Mouse (Mus musculus) activated CD4-positive, CD25-positive, alpha-beta regulatory T cell, adult 4 months (primary cell): ENCODE data around the gene Vars2. TPM values are rescaled to one million over a fixed set of nuclear protein-coding genes. Genes with fewer than 3 reads are reported as not detected.

ENCODE experiments used
- ATAC-seq: one replicate; pipeline ENCODE4 v1.8.0; 2017
- polyA plus RNA-seq, 2 experiments: library from polyadenylated mRNA; unstranded; fragments of 100-300 nt; shearing (Covaris generic); gene quantifications; one replicate each; pipeline ENCODE4 v1.2.1; 2017

The Vars2 gene
- polyA plus RNA-seq, 2 experiments from 2014 or later, result 9.3 to 11.8 TPM

DNA sequence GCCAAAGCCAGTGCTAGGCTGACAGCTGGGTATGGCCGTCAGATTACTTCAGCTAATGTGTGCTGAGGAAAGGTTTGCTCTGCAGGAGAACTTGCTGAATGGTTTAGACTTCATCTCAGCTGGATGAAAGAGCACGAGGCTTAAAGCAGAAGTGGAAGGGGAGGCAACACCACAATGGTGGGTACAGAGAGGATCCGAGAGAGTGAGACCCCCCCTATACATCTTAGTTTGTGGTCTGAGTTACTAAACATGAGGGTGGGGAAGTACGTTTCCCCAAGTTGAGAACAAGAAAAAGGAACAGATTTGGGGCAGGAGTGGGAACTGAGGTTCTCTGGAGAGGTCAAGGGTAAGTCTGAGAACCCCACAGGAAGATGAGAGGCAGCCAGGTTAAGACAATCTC, 25.0 kb upstream of the Vars2 start:
- no peak for ATAC-seq

DNA sequence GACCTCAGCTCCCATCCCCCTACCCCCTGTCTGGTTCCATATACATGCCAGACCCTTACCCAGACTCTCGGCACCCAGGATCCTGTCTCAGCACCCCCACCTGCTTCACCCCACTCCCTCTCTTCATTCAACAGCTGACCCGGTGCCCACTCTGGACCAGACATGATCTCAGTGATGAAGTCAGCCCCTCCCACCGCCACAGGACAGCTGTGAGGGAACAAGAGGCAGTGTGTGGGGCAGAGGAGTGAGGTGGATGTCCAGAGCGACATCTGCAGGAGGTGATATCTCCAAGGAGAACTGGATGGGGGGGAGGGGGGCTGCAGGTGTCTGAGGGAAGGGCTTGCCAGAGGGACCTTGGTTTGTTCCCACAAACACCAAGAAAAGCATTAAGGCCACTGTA, 24.4 kb upstream of the Vars2 start:
- no peak for ATAC-seq

DNA sequence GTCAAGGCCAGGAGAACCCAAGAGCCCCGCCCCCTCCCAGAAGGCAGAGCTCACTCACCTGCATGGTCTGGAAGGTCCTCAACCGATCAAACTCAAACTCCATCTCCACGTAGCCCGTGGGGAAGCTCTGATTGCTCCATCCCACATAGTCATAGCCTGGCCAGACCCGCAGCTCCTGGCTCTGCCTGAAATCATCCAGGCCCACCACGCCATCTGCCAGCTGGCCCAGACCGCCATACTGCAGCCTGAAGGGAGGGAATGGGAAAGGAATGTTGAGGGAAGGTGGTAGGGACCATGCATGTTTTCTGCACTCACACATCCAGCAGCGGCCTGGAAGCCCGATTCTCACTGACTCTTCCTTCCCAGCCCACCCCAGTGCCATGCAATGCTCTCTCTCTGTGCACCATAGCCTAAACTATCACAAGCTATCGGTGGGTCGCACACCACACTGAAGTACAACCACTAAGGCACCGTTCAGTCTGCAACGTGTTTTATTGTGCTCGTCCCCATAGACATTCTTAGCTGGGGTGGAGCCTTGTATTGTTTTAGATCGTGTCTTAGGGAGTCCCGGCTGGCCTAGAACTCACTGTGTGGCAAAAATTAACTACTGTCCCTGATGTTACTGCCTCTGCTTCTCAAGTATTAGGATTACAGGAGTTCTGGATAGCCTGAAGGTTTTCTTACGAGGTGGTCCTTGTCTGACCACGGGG, 22.7 kb upstream of the Vars2 start:
- no peak for ATAC-seq

DNA sequence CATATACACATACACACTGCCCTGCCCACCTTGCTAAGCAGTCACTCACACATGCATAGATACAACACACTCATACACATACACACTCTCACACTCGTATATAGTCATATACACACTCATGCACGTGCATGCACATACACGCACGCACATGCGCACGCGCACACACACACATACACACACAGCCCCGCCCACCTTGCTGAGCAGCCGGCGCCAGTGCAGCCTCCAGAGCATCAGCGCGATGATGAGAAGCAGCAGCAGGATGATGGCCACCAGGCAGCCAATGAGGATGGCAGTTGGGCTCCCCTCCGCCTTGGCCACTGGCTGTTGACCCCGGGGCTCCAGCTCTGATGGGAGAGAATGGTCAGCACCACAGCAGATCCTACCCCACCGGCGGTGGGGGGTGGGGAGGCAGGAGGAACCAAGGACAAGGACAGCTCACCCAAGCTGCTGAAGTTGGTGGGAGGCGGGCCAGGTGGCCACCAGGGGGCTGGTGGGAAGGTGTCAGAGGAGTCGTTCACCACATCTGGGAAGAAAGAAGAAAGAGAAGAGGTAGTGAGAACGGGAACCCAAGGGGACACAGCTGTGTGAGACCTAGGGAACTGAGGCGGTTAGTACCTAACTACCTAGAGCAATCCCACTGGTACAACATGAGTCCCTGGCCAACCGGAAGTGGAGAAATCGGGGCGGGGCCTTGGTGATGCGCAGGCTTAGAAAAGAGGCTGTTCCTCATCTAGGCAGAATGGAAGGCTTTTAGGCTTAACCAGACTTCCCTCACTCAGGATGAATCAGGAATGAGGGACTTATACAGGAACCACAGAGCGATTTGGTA, 21.2 kb upstream of the Vars2 start:
- no peak for ATAC-seq

DNA sequence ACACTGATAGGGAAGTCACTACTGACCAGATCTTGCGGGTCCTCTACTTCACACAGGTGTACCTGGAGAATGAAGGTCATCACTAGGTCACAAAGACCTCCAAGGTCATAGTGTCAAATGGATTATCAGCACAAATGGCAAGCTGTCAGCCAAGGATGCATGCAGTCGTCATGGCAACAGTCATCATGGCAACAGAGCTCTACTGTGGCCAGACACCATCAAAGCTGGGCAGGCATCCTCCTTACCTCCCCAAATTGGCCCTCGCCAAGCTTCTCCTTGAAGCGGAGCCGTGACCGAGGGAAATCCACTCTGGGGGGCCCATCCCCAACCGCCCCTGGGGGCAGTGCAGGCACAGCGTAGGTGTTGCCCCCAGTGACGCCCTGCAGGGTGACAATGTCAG, 17.7 kb upstream of the Vars2 start:
- ATAC-seq, result no peak

DNA sequence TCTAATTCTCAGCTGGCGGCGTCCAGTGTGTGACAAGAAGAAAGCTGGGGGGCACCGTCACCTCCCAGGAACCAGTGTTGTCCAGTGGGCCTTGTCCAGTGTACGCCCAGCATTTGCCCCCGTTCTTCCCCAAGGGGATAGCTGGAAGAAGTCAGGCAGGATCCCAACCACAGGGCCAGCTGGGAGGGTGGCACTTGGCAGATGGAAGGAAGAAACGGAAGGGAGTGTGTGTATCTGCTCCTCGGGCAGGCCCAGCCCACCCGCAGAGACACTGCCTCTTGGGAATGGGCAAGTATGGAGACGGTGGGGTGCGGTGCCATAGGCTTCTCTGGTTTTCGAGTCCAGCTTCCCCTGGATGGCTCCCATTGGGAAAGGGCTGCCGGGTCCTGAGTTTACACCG, 14.6 kb upstream of the Vars2 start:
- no peak for ATAC-seq

DNA sequence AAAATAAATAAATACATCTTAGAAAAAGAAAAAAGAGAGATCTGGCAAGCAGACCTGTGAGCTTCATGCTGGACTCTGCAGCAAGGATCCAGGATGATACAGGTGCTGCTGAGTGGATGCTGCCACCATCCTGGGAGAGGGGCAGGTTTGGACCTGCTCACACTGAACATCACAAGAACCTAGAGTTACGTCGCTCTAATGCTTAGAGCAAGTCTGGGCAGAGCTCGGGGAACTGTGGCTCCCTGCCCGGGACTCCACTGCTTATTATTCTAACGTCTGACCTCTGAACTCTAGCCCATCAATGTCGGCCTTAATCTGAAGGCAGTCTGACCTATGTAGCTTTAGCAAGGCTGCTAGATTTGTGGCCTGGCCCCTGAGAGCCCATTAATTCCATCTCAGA, 13.2 kb upstream of the Vars2 start:
- ATAC-seq, result no peak

DNA sequence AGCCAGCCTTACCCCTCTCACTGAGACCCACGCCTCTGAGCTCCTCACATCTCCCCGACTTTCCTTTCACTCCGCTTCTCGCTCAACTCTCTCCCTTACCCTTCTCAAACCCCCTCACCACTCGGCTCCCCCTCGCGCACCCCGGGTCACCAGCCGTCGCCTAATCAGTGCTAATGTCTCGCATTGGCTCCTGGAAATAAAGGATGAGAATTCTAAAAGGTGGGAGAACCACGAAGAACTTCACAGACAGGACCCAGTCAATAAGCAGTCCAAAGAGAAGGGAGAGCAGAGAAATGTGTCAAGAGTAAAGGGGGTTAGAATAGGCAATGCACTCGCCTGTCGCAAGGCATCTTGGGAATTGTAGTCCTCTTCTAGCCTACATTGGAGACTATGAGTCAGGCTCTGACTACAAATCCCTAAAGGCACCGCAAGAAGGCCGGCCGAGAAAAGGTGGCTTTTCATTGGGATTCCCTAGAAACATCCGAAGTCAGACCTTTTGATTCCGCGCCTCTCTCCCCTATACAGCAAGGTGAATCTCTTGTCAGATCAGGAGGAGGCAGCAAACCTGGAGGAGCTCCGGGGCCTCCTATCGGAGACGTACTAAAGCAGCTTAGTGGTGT, 6.1 kb upstream of the Vars2 start, which contains the start of gene Gtf2h4:
Gtf2h4 (minus strand) TSS at position 324 of the 620 bp plus-strand sequence.
- peak; percentile 98 for ATAC-seq

DNA sequence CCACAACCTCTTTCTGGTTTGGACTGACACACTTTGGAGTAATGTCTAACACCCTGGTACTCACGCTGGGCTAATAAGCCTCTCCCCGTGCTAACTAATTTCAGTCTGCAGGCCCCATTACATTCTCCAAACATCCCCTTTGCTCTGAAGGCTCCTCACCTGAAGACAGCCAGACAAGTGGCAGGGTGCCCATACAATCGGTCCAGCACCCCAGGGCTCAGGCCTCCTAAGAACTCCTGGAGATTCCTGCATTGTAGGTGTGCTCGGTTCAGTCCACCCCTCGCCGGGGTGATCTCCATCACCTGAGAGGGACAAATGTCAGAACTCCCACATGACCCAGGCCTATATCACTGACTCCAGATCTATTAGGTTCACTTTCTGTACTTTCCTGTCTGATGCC, 5.1 kb upstream of the Vars2 start:
- no peak for ATAC-seq

DNA sequence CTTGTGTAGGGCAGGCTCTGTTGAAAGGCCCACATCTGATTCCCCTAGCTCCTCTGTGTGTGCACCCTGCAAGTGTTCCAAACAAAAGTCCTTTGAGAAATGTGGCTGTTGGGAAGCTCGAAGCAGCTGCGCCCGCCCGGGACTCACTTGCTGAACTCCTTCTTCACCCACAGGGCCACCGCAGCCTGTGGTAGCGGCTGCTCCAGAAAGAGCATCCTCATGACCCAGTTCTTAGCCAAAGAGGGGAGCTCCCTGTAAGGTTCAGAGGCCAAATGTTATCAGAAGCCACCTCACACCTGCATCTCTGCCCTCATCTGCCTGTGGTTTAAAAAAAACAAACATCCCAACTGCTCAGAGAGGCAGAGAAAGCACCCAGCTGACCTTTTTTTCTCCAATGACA, 4.5 kb upstream of the Vars2 start:
- no peak for ATAC-seq

DNA sequence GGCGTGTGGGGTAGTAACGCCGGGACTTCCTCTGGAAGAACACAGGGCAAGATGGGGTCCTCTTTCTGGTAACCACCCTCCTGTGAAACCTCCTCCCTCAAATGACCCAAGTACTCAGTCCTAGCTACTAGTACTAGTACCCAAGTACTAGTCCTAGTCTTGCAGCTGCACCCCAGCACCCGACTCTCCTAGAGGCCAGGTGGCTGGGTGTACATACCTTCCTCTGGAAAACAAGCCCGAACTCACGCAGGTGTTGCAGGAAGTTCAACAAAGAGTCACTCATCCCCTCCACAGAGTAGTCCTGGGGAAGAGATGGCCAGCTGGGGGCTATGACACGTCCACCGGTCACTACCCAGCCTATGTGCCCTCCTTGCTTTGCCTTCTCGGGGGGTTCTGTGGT, 2.3 kb upstream of the Vars2 start:
- no peak for ATAC-seq

DNA sequence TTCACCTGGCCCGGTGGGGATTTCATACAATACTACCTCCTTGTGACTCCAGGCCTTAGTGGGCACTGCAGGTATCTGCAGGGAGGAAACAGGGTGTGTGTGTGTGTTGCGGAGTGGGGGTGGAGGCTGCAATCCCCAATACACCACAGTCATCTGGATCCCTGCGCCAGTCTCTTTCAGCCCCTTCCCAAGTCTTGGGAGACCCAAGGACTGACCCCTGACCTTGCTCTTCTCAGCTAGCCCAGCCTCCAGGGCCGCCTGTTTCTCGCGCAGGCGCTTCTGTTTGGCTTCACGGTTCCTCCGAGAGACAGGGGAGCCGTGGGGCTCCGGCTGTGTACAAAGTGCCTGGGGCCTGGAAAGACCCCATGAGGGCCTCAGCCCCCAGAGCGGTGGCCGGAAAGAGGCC, 538 bp downstream of the Vars2 start:
- no peak for ATAC-seq

DNA sequence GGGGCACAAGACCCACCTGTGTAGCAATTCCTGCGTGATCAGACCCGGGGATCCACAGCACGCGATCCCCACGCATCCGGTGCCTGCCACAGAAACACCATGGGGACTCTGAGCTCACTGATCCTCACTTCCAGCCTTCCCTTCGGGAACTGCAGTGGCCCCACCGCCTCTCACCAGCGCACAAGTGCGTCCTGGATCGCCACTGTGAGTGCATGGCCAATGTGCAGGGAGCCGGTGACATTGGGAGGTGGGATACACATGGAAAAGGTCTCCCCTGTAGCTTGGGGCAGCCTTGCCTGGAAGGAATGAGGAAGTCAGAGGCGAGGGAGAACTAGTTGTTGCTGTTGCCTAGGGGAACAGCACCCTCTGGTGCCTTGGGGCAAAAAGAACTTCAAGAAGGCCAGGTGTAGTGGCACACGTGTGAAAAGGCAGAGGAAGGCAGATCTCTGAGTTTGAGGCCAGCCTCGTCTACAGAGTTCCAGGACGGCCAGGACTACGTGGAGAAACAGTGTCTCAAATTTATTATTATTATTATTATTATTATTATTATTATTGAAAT, 1.4 kb downstream of the Vars2 start:
- no peak for ATAC-seq

DNA sequence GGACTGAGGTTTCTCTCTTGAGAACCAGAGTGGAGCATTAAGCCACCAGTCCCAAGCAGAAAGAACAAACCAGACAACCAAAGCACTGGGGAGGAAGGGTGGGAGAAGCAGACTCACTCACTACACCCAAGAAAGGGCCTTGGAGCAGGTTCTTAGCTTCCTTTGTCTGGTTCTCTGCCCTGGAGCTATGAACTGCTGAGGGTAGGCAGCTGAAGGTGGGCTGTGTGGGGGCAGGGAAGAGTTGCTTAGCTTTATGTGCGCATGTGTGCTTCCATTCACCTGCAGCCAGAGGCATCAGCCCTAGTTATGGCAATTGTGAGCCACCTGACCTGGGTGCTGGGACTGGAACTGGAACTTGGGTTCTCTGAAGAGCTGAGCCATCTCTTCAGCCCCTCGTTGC, 14.3 kb downstream of the Vars2 start:
- ATAC-seq, result no peak

DNA sequence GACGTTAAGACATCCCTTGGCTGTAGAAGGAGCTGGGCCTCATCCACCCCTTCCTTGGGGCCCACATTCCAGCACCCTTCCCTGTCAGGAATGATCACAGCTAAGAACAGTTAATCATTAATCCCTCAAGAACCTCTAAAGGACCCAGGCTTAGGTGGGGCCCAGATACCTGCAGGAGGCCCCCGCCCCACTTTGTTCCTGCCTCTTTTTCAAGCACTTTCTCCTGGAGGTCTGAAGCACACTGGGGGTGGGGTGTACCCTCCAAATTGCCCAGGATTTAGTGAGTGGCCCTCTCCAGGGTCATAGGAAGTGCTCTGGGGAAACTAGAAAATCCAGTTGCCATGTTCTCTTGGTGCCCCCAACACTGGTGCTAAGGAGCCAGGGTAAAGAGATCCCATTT, 18.0 kb downstream of the Vars2 start:
- no peak for ATAC-seq

DNA sequence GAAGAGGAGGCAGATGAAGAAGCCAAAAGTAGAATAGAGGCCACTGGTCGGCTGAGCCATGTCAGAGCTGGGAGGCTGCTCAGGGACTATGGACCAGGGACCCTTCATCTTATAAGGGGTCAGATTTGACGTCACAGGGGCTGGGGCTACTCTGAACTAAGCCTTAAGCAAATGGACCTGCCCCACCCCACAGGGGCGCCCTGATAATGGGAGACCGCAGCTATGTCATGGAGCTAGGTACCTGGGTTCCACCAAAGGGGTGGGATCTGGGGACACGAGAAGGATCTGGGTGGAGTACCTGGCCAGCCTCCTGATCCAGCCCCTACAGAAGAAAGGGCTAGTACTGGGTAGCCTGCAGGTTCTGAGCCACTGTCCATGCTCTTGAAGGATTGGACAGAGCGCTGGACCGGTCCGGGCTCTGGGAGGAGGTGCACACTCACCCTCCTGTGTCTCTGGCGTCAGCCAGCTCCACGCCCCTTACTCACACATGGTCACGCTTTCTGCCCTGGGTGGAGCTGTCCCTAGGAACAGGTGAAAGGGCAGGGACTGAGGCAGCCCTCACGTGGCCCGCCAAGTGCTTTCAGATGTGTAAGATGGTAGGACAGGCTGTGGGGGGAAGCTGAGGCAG, 23.7 kb downstream of the Vars2 start, which contains the start of gene Mucl3:
Mucl3 (minus strand) TSS at position 87 of the 628 bp plus-strand sequence.
- no peak for ATAC-seq

DNA sequence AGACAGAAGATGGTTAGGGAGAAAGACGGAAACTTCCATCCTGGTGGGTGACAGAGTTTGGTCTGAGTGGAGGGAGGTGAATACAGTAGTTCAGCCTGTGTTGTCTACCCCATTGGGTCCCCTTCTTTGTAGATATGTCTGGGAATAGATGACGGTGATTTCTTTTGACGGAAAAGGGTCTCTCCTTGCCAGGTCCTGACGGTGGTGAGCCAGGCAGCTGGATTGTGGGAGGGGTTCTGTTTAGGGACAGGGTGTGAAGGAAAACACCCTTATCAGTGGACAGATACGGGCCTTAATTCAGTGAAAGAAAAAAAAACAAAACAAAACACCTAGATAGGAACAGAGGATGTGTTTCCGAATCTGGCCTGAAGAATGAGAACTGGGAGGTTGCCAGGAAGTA, 28.0 kb downstream of the Vars2 start:
- no peak for ATAC-seq

DNA sequence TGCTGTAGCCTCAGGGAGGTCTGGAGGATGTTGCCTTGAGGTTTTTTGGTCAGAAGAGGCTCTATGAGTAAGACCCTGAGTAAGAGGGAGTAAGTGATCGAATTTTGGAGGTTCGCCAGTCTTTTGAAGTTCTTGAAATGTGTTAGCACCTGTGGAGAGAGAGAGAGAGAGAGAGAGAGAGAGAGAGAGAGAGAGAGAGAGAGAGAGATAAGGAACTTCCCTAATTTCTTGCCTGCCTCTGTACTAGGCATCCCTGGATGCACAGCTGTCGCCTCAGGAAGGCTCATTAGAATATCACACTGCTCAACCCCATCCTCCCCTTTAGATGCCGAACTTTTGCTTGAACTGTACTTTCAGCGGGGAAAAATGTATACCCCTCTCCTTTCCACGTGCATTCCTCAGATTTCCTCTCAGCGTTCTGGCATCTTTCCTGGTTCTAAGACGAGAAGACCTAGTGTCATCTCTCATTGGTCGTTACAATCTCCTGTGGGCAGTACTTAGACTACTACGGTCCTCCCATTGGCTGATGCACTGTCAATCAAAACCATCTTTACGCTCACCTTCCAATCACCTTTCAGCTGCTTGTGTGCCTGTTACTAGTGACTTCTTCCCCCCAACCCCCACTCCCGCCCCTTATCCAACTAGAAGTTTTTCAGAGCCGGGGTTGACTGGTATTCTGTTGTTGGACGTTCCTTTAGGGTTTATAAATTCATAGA, 28.8 kb downstream of the Vars2 start:
- peak; percentile 72 for ATAC-seq

DNA sequence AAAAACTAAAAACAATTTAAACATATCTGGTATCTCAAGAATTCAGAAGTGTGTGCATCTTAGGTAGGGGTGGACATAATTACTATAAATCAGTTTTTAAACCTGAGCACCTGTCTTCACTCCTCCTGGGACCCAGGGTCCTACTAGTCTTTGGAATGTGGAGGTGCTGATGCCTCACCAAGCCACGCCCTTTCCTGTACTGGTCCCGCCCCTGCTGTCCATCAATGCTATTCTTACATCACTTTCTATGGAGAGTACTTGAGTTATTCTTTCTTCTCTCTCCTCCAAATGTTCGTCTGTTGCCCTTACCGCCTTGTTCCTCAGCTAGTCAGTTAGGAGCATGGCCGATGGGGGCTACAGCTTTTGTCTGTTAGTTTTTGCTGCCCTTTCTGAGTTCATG, 31.0 kb downstream of the Vars2 start:
- ATAC-seq, result no peak

DNA sequence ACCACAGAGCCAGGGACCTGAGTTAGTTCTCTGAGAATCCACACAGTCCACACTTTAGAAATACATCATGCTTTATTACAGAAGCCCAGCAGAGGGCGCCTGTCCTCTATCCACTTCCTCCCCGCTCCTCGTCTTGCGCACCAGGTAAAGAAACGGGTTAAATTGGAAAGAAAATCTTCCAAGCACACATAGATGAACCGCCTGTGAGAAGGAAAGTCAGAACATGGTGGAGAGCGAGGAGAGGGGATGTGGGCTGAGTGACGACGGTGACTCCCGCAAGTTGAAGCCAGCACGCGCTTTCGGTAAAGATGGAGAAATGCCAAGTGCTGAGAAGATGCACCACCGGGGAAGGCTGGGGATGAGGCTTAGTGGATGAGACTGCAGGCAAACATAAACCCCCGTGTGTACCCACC, 31.7 kb downstream of the Vars2 start:
- ATAC-seq, result no peak

DNA sequence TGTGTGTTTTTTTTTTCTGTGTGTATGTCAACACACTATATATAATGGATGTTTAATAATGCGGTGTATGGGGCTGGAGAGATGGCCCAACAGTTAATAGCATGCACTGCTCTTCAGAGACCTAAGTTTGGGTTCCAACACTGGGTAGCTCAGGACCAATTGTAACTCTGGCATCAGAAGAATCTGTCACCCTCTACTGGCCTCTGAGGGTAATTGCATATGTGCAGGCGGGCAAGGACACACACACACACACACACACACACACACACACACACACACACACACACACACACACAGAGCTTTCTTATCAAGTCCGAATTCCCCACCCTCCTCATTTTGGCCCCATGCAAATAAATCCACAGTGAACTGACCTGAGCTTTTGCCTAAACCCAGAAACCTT, 32.2 kb downstream of the Vars2 start:
- no peak for ATAC-seq

DNA sequence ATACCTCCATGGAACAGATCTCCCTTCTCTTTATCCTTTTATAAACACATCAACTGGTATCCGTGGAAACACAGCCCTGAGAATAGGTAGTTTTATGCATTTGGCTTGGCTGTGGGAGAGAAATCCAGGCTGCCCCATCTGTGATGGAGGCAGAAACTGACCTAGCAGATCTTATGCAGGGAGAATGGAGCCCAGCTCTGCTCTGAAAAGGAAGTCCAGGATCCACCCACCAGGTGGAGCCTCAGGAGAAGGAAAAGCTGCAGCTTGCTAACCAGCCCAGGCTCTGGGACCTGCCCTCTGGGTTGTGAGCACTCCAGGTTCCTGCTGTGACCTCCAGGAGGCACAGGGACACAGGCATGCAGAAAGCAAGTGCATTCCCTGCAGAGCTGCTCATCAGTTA, 33.4 kb downstream of the Vars2 start:
- ATAC-seq, result no peak
